Mouse (Mus musculus): ENCODE measurements around the gene Dap. TPM values are rescaled to one million over a fixed set of nuclear protein-coding genes. Genes with fewer than 3 reads are reported as not detected.

Gene Dap
- polyA plus RNA-seq, 1 experiment from 2014 or later, result 83.1 TPM

- WGBS, result 60% methylated on average over 13 of the region's 13 CpGs
- no peak for ATAC-seq (ENCODE audit: borderline replicate concordance, extremely low read depth, low FRiP score, low TSS enrichment)
Observed at GRCm38 (mm10) chr15:31239713-31240112, 15.6 kb downstream of the Dap start.

GRCm38 (mm10) chr15:31240181-31240580 is 16.1 kb downstream of the Dap start:
- Histone ChIP-seq H3K36me3 (peaks cover 30% of the 10 kb centered on the region; the same call in 1 of the 2 replicates), H3K4me1 (0 out of 2 replicates have a peak, but pooled peaks cover 7% of the 10 kb centered on the region), H3K27ac (no peak overlapping the region), H3K9me3 (no peaks in the 10 kb centered on the region), H3K4me2 (no peak overlapping the region), H3K4me3 (no peak overlapping the region), H3K9ac (no peak overlapping the region), H3K27me3 (no peaks in the 10 kb centered on the region)
- ATAC-seq (ENCODE audit: borderline replicate concordance, extremely low read depth, low FRiP score, low TSS enrichment), result no peak
- WGBS, result 90% methylated on average over 4 of the region's 4 CpGs

More at GRCm38 (mm10) chr15:31239713-31240112, 15.6 kb downstream of the Dap start:
- Histone ChIP-seq H3K9me3 (no peaks in the 10 kb centered on the region), H3K36me3 (peaks cover 30% of the 10 kb centered on the region; the same call in 1 of the 2 replicates), H3K9ac (no peak overlapping the region), H3K27me3 (no peaks in the 10 kb centered on the region), H3K4me1 (0 out of 2 replicates have a peak, but pooled peaks cover 7% of the 10 kb centered on the region), H3K4me2 (no peak overlapping the region), H3K27ac (no peak overlapping the region), H3K4me3 (no peak overlapping the region)

GRCm38 (mm10) chr15:31243260-31243659 is 19.1 kb downstream of the Dap start:
- H3K27ac ChIP-seq, result no peak overlapping the region
- peaks cover 10% of the 10 kb centered on the region; the same call in 1 of the 2 replicates for H3K4me1 ChIP-seq
- H3K4me3 ChIP-seq, result no peak overlapping the region
- no peaks in the 10 kb centered on the region for H3K27me3 ChIP-seq
- ATAC-seq (ENCODE audit: borderline replicate concordance, extremely low read depth, low FRiP score, low TSS enrichment), result no peak
- H3K9me3 ChIP-seq, result no peaks in the 10 kb centered on the region
- no peak overlapping the region for H3K4me2 ChIP-seq
- 70% methylated on average over 10 of the region's 10 CpGs for WGBS
- H3K9ac ChIP-seq, result no peak overlapping the region
- peaks cover 23% of the 10 kb centered on the region; the same call in 1 of the 2 replicates for H3K36me3 ChIP-seq

- H3K9me3 ChIP-seq, result no peaks in the 10 kb centered on the region
- ATAC-seq (ENCODE audit: borderline replicate concordance, extremely low read depth, low FRiP score, low TSS enrichment), result no peak
- no peak overlapping the region for H3K9ac ChIP-seq
- no peak overlapping the region for H3K27ac ChIP-seq
- H3K4me2 ChIP-seq, result no peak overlapping the region
- WGBS, result 87% methylated on average over 17 of the region's 17 CpGs
- peaks cover 13% of the 10 kb centered on the region; the same call in 1 of the 2 replicates for H3K4me1 ChIP-seq
- H3K27me3 ChIP-seq, result no peaks in the 10 kb centered on the region
- no peak overlapping the region for H3K4me3 ChIP-seq
- peaks cover 20% of the 10 kb centered on the region; the same call in 1 of the 2 replicates for H3K36me3 ChIP-seq
Observed at GRCm38 (mm10) chr15:31244696-31245445, 20.8 kb downstream of the Dap start.

GRCm38 (mm10) chr15:31245934-31246333 is 21.8 kb downstream of the Dap start:
- no peak overlapping the region for H3K9ac ChIP-seq
- WGBS, result 45% methylated on average over 9 of the region's 9 CpGs
- H3K4me3 ChIP-seq, result no peak overlapping the region
- H3K36me3 ChIP-seq, result peaks cover 13% of the 10 kb centered on the region; the same call in 1 of the 2 replicates
- ATAC-seq (ENCODE audit: borderline replicate concordance, extremely low read depth, low FRiP score, low TSS enrichment), result no peak
- peaks cover 13% of the 10 kb centered on the region; the same call in 1 of the 2 replicates for H3K4me1 ChIP-seq
- no peaks in the 10 kb centered on the region for H3K27me3 ChIP-seq
- no peaks in the 10 kb centered on the region for H3K9me3 ChIP-seq
- no peak overlapping the region for H3K4me2 ChIP-seq
- no peak overlapping the region for H3K27ac ChIP-seq

- H3K4me1 ChIP-seq, result peaks cover 13% of the 10 kb centered on the region; the same call in 1 of the 2 replicates
- H3K36me3 ChIP-seq, result peaks cover 4% of the 10 kb centered on the region; the same call in 1 of the 2 replicates
- WGBS, result 43% methylated on average over 9 of the region's 9 CpGs
- no peak overlapping the region for H3K4me2 ChIP-seq
- H3K9me3 ChIP-seq, result no peaks in the 10 kb centered on the region
- H3K4me3 ChIP-seq, result no peak overlapping the region
- H3K27me3 ChIP-seq, result no peaks in the 10 kb centered on the region
- no peak overlapping the region for H3K27ac ChIP-seq
- H3K9ac ChIP-seq, result no peak overlapping the region
- peak; percentile 66; the same call in 1 of the 2 replicates for ATAC-seq (ENCODE audit: borderline replicate concordance, extremely low read depth, low FRiP score, low TSS enrichment)
Observed at GRCm38 (mm10) chr15:31247035-31247434, 22.9 kb downstream of the Dap start.

- no peaks in the 10 kb centered on the region for H3K9me3 ChIP-seq
- no peak overlapping the region for H3K27ac ChIP-seq
- WGBS, result 67% methylated on average over 7 of the region's 7 CpGs
- H3K9ac ChIP-seq, result no peak overlapping the region
- no peaks in the 10 kb centered on the region for H3K36me3 ChIP-seq
- ATAC-seq (ENCODE audit: borderline replicate concordance, extremely low read depth, low FRiP score, low TSS enrichment), result no peak
- peaks cover 13% of the 10 kb centered on the region; the same call in 1 of the 2 replicates for H3K4me1 ChIP-seq
- no peaks in the 10 kb centered on the region for H3K27me3 ChIP-seq
- H3K4me2 ChIP-seq, result no peak overlapping the region
- H3K4me3 ChIP-seq, result no peak overlapping the region
Observed at GRCm38 (mm10) chr15:31248882-31249281, 24.8 kb downstream of the Dap start.

- no peaks in the 10 kb centered on the region for H3K9me3 ChIP-seq
- ATAC-seq (ENCODE audit: borderline replicate concordance, extremely low read depth, low FRiP score, low TSS enrichment), result no peak
- no peaks in the 10 kb centered on the region for H3K27me3 ChIP-seq
- H3K36me3 ChIP-seq, result no peaks in the 10 kb centered on the region
- H3K4me1 ChIP-seq, result peaks cover 13% of the 10 kb centered on the region; the same call in 1 of the 2 replicates
- no peak overlapping the region for H3K27ac ChIP-seq
- H3K4me2 ChIP-seq, result no peak overlapping the region
- H3K4me3 ChIP-seq, result no peak overlapping the region
- WGBS, result 40% methylated on average over 2 of the region's 2 CpGs
- H3K9ac ChIP-seq, result no peak overlapping the region
Observed at GRCm38 (mm10) chr15:31250027-31250426, 25.9 kb downstream of the Dap start.

- H3K4me1 ChIP-seq, result peaks cover 11% of the 10 kb centered on the region; the same call in 1 of the 2 replicates
- no peaks in the 10 kb centered on the region for H3K27me3 ChIP-seq
- no peak overlapping the region for H3K4me2 ChIP-seq
- no peak for ATAC-seq (ENCODE audit: borderline replicate concordance, extremely low read depth, low FRiP score, low TSS enrichment)
- no peaks in the 10 kb centered on the region for H3K9me3 ChIP-seq
- H3K27ac ChIP-seq, result no peak overlapping the region
- H3K4me3 ChIP-seq, result no peak overlapping the region
- H3K9ac ChIP-seq, result no peak overlapping the region
- no peaks in the 10 kb centered on the region for H3K36me3 ChIP-seq
- 94% methylated on average over 3 of the region's 3 CpGs for WGBS
Observed at GRCm38 (mm10) chr15:31250676-31251075, 26.6 kb downstream of the Dap start.

GRCm38 (mm10) chr15:31251189-31251588 is 27.1 kb downstream of the Dap start:
- H3K4me1 ChIP-seq, result peaks cover 9% of the 10 kb centered on the region
- WGBS, result 81% methylated on average over 6 of the region's 6 CpGs
- ATAC-seq (ENCODE audit: borderline replicate concordance, extremely low read depth, low FRiP score, low TSS enrichment), result no peak
- no peaks in the 10 kb centered on the region for H3K27me3 ChIP-seq
- no peak overlapping the region for H3K4me3 ChIP-seq
- H3K9me3 ChIP-seq, result no peaks in the 10 kb centered on the region
- no peaks in the 10 kb centered on the region for H3K36me3 ChIP-seq
- no peak overlapping the region for H3K4me2 ChIP-seq
- H3K9ac ChIP-seq, result no peak overlapping the region
- no peak overlapping the region for H3K27ac ChIP-seq

- no peak overlapping the region for H3K9ac ChIP-seq
- 69% methylated on average over 16 of the region's 16 CpGs for WGBS
- ATAC-seq (ENCODE audit: borderline replicate concordance, extremely low read depth, low FRiP score, low TSS enrichment), result no peak
- H3K36me3 ChIP-seq, result no peaks in the 10 kb centered on the region
- H3K4me1 ChIP-seq, result peaks cover 21% of the 10 kb centered on the region
- H3K9me3 ChIP-seq, result no peaks in the 10 kb centered on the region
- H3K27ac ChIP-seq, result no peak overlapping the region
- no peaks in the 10 kb centered on the region for H3K27me3 ChIP-seq
- H3K4me2 ChIP-seq, result no peak overlapping the region
- no peak overlapping the region for H3K4me3 ChIP-seq
Observed at GRCm38 (mm10) chr15:31252590-31253311, 28.6 kb downstream of the Dap start.

- no peak for ATAC-seq (ENCODE audit: borderline replicate concordance, extremely low read depth, low FRiP score, low TSS enrichment)
- no peak overlapping the region for H3K9ac ChIP-seq
- H3K4me3 ChIP-seq, result no peak overlapping the region
- peaks cover 28% of the 10 kb centered on the region for H3K4me1 ChIP-seq
- WGBS, result 68% methylated on average over 8 of the region's 8 CpGs
- no peak overlapping the region for H3K27ac ChIP-seq
- no peaks in the 10 kb centered on the region for H3K27me3 ChIP-seq
- H3K9me3 ChIP-seq, result no peaks in the 10 kb centered on the region
- H3K36me3 ChIP-seq, result no peaks in the 10 kb centered on the region
- no peak overlapping the region for H3K4me2 ChIP-seq
Observed at GRCm38 (mm10) chr15:31253380-31253779, 29.3 kb downstream of the Dap start.

Measured in lung, embryonic 15.5 days (tissue).